Mouse (Mus musculus) small intestine, adult 2 months (tissue): Measurements from ENCODE around the gene Vav3. TPM values are rescaled to one million over a fixed set of nuclear protein-coding genes. Genes with fewer than 3 reads are reported as not detected.

Experiments used
- H3K27ac ChIP-seq: fragments of 200-500 bp; 2 replicates; pipeline ENCODE4 v1.5.1; 2012; ENCODE audit warnings: low read depth, low read length, control low read depth, inconsistent platforms; ENCODE audit not compliant: insufficient read depth
- H3K27me3 ChIP-seq: fragments of 200-500 bp; 2 replicates; pipeline ENCODE4 v1.6.1; 2012; ENCODE audit warnings: mild to moderate bottlenecking, moderate library complexity, low read length, inconsistent platforms; ENCODE audit not compliant: control insufficient read depth, insufficient read depth
- H3K36me3 ChIP-seq: fragments of 200-500 bp; 2 replicates; pipeline ENCODE4 v1.6.1; 2012; ENCODE audit warnings: mild to moderate bottlenecking, low read length, control low read depth, inconsistent platforms; ENCODE audit not compliant: control insufficient read depth, insufficient read depth
- H3K4me1 ChIP-seq: fragments of 200-500 bp; 2 replicates; pipeline ENCODE4 v1.6.1; 2012; ENCODE audit warnings: low read length, inconsistent platforms, mixed read lengths; ENCODE audit not compliant: control insufficient read depth, insufficient read depth, insufficient read length
- H3K4me3 ChIP-seq: fragments of 200-500 bp; 2 replicates; pipeline ENCODE4 v1.5.1; 2012; ENCODE audit warnings: low read depth, mild to moderate bottlenecking, control low read depth, inconsistent platforms, low read length, moderate library complexity
- CTCF ChIP-seq: fragments of 200-500 bp; IDR thresholded peaks from 2 replicates; pipeline ENCODE4 v1.5.1; 2012; ENCODE audit warnings: low read depth, mild to moderate bottlenecking, control low read depth, inconsistent platforms, low read length, moderate library complexity, mixed read lengths; ENCODE audit not compliant: insufficient replicate concordance, insufficient read length; ENCODE audit errors: extremely low read depth
- POLR2A ChIP-seq: fragments of 200-500 bp; IDR thresholded peaks from 2 replicates; pipeline ENCODE4 v1.6.1; 2012; ENCODE audit warnings: low read depth, mild to moderate bottlenecking, control low read depth, inconsistent platforms, low read length, moderate library complexity
- WGBS: fragments of 180-500 bp; shearing (Covaris S2); methylation state at CpG from one replicate; pipeline ENCODE4 v1.1.7; 2018; 5-methylcytosine and 5-hydroxymethylcytosine counted together
- polyA plus RNA-seq: library from polyadenylated mRNA; depleted of rRNA; stranded (reverse); fragments of >200 nt; gene quantifications from 2 replicates; pipeline ENCODE4 v1.2.3, GENCODE M21; 2012

Gene Vav3
- polyA plus RNA-seq, 1 experiment = 0.34 TPM

DNA sequence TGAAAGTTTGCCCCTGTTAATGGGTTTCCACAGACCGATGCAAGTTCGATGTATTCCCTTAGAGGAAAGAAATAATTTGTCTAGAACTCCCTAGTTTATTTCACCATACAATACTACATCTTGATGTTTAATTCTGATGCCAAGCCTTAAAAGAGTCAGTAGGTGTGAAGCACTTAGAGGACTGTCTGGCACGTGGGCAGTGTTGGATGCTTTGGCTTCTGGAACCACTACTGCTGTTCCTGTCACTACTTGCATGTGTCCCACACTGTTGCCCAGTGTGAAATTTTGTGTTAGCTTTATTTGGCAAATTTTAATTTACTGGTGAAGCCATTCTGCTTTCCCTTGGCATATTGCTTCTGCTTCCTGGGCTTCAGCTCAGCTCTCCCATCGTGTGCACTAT lies 331.3 kb downstream of the Vav3 start:
- no peak for TF ChIP-seq CTCF
- TF ChIP-seq POLR2A = no peak
- Histone ChIP-seq H3K27ac (no peak overlapping the region), H3K4me1 (no peaks in the 10 kb centered on the region), H3K4me3 (no peak overlapping the region), H3K36me3 (no peaks in the 10 kb centered on the region), H3K27me3 (no peaks in the 10 kb centered on the region)
- 93% methylated on average over 4 of the region's 4 CpGs for WGBS

DNA sequence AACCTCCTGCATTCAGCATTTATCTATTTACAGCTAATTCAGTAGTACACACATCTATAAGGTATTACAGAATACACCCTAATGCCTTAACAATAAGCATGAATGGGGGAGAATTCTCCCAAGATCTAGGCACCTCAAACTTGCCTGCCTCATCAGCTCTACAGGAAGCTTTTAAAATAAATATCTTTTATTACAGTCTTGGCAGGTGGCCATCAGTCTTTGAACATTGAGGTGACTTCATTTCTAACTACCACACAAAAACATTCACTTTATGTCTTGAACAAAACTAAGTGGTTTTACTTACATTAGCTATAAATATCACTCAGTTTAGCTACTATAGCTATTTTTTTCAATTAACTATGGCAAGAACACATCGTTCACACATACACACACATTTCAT lies 332.5 kb downstream of the Vav3 start:
- Histone ChIP-seq H3K36me3 (no peaks in the 10 kb centered on the region), H3K4me3 (no peak overlapping the region), H3K4me1 (no peaks in the 10 kb centered on the region), H3K27me3 (no peaks in the 10 kb centered on the region), H3K27ac (no peak overlapping the region)
- 18% methylated on average over 1 of the region's 1 CpGs for WGBS
- no peak for TF ChIP-seq CTCF
- no peak for TF ChIP-seq POLR2A

DNA sequence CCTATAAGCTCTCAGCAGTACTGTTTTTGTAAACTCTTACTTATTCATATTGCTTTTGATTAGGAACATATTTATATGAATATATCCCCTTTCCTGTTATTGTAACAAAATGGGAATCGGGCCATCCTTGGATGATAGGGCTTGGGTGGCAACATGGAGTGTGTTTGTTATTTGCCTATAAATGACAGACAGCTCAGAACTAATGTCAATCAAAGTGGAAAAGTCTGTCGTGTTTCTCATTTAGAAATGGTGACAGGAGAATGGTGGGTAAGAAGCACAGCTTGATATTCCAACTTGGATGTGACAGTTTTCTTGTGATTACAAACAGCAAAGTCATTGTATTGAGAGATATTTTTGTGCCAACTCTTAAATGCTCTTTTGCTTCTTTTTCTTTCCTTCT lies 339.8 kb downstream of the Vav3 start:
- H3K36me3 ChIP-seq = no peaks in the 10 kb centered on the region
- H3K4me3 ChIP-seq = no peak overlapping the region
- 85% methylated on average over 2 of the region's 2 CpGs for WGBS
- H3K27me3 ChIP-seq = no peaks in the 10 kb centered on the region
- H3K27ac ChIP-seq = no peak overlapping the region
- TF ChIP-seq POLR2A (no peak), CTCF (no peak)
- H3K4me1 ChIP-seq = no peaks in the 10 kb centered on the region

DNA sequence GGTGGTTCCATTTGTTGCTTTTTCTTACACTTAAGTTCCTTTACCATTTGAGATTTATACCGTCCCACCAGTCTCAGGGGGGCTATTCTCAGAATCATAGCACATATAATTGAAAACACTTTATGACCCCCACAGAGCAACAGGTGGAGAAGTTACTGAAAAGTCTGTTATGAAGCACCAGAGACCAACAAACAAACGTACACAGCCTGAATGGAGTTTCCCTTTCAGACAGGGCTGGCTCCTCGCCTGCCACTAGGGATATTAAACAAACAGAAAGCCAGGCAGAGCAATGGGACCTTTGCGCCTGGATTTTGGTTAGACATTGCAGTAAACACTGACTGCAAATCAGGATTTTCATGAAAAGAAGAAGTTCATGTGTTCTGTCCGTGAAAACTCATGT lies 341.4 kb downstream of the Vav3 start:
- H3K4me3 ChIP-seq = no peak overlapping the region
- H3K4me1 ChIP-seq = no peaks in the 10 kb centered on the region
- TF ChIP-seq POLR2A = no peak
- no peak for TF ChIP-seq CTCF
- H3K27ac ChIP-seq = no peak overlapping the region
- H3K27me3 ChIP-seq = no peaks in the 10 kb centered on the region
- WGBS = 82% methylated on average over 5 of the region's 5 CpGs
- H3K36me3 ChIP-seq = no peaks in the 10 kb centered on the region

DNA sequence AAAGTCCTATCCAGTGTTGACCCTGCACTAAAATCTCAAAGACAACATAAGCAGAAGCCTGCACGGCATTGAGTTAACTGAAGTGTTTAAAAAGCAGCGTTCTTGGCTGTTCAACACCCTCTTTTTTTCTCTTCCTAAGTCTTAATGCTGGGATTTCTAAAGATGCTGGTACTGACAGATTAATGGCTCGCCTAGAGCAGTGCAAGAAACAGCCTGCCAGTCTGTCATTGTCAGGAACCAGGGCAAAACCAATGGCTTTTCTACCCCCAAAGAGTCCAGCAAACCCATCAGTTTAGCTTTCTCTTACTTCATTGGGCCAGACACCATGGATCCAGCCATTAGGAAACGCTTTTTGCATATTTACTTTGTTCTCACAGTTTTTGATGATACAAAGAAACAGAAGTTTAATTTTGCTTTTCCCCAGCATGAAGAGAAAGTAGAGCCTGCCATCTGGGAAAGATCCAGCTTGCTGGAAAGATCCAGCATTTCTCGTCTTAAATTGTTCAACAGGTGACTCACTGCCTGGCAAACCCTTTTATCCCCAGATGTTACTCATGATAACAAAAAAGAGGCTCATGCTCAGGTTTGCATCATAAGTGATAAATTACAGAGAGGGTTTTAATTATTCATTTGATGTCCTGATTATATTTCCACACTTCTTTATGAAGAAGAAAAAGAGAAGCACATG lies 343.3 kb downstream of the Vav3 start:
- H3K36me3 ChIP-seq = no peaks in the 10 kb centered on the region
- no peak overlapping the region for H3K4me3 ChIP-seq
- no peaks in the 10 kb centered on the region for H3K27me3 ChIP-seq
- H3K27ac ChIP-seq = no peak overlapping the region
- 78% methylated on average over 5 of the region's 5 CpGs for WGBS
- no peaks in the 10 kb centered on the region for H3K4me1 ChIP-seq
- no peak for TF ChIP-seq CTCF

DNA sequence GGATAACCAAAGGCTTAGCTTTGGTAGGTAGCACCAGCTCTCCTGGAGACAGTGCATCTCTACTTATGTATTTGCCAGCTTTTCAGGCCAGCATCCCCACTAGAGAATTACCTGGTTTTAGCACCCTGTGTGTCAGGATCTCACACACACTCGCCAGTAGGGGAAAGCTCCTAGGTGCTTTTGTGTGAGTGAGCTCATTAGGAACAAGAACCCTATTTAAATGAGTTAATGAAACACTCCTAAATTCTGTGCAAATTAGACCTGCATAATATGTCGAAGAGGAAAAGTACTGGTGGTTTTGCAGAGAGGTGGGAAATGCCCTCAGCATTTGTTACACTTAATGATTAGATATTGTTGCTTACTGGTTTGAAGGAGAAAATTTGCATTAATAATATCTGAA lies 350.1 kb downstream of the Vav3 start:
- 81% methylated on average over 2 of the region's 2 CpGs for WGBS
- TF ChIP-seq CTCF = no peak
- TF ChIP-seq POLR2A = no peak
- Histone ChIP-seq H3K27me3 (no peaks in the 10 kb centered on the region), H3K36me3 (no peaks in the 10 kb centered on the region), H3K4me1 (no peaks in the 10 kb centered on the region), H3K4me3 (no peak overlapping the region), H3K27ac (no peak overlapping the region)

DNA sequence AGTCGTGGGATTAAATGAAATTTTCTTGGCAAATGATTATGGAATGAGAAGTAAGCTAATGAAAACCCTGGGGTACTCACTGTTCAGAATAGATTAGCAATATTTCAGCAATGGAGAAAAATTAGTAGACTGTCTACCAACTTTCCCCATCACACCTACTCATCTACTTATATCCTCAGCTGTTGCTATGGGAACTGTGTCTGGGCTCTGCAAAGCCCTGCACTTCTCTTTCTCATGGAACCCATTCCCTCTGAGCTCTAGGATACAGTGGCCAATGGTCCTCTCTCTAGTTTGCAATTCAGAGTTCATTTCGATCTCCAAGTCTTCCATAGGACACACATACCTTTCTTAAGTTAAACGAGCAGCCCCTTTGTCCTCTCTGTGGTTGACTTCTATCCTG lies 352.2 kb downstream of the Vav3 start:
- no peak for TF ChIP-seq CTCF
- no peak for TF ChIP-seq POLR2A
- 72% methylated on average over 3 of the region's 3 CpGs for WGBS
- H3K4me1 ChIP-seq = no peaks in the 10 kb centered on the region

DNA sequence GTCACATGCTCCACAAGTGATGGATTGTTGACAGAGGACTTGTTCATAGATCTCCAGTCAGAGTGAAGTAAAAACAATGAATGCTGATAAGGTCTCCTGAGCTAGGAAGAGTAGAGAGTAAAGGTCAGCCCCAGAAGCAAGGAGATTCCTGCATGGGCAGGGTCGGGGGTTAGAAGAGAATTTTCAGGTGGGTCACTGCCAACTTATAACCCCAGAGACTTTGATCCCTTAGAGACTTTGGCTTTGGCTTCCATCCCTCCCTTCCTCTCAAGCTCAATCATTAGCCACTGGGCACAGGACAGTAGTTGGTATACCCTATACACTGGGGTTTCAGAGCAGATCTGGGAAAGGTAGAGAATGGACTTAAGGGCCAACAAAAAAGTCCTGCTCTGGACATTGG lies 360.8 kb downstream of the Vav3 start:
- no peaks in the 10 kb centered on the region for H3K27me3 ChIP-seq
- H3K4me3 ChIP-seq = no peak overlapping the region
- H3K36me3 ChIP-seq = no peaks in the 10 kb centered on the region
- H3K4me1 ChIP-seq = no peaks in the 10 kb centered on the region
- TF ChIP-seq POLR2A = no peak
- TF ChIP-seq CTCF = no peak
- H3K27ac ChIP-seq = no peak overlapping the region
- WGBS = 16% methylated on average over 1 of the region's 1 CpGs

More for the DNA sequence above, 352.2 kb downstream of the Vav3 start:
- no peak overlapping the region for H3K4me3 ChIP-seq
- no peak overlapping the region for H3K27ac ChIP-seq
- H3K27me3 ChIP-seq = no peaks in the 10 kb centered on the region
- H3K36me3 ChIP-seq = no peaks in the 10 kb centered on the region
